Mouse (Mus musculus) lung, adult 2 months (tissue): ENCODE measurements around the gene Ifit2.

ENCODE experiments used
- CTCF ChIP-seq: fragments of 200-500 bp; IDR thresholded peaks from 2 replicates; pipeline ENCODE4 v1.5.1; 2011; ENCODE audit warnings: mild to moderate bottlenecking, low read length, control low read depth; ENCODE audit not compliant: insufficient read depth
- POLR2A ChIP-seq: fragments of 200-500 bp; IDR thresholded peaks from 2 replicates; pipeline ENCODE4 v1.6.1; 2011; ENCODE audit warnings: low read depth, mild to moderate bottlenecking, control low read depth, low read length, borderline replicate concordance; ENCODE audit errors: extremely low read depth

GRCm38 (mm10) chr19:34546211-34546610 is 4.3 kb upstream of the Ifit2 start:
- no peak for TF ChIP-seq CTCF
- TF ChIP-seq POLR2A = no peak
